Mouse (Mus musculus) heart, embryonic 14.5 days (tissue): Measurements from ENCODE around the gene Itga9. TPM values are rescaled to one million over a fixed set of nuclear protein-coding genes. Genes with fewer than 3 reads are reported as not detected.

ENCODE experiments used
- ATAC-seq: fragments of 200-750 bp; cut with Nextera tagmentation; 2 replicates; pipeline ENCODE4 v1.8.0; 2017; ENCODE audit warnings: low read depth, moderate TSS enrichment; ENCODE audit not compliant: insufficient number of reproducible peaks, insufficient read depth, low FRiP score
- H3K27ac ChIP-seq, 2 experiments: fragments of 200-500 bp in 1 of 2; fragments of 300-500 bp in 1 of 2; sonication (generic) in 1 of 2; replicated peaks in 1 of 2; 2 replicates each; pipeline ENCODE4 v1.5.1; 2012 to 2014; ENCODE audit warnings: low read depth in 2 of 2, low read length in 2 of 2, control low read depth in 1 of 2, mild to moderate bottlenecking in 1 of 2, mixed read lengths in 1 of 2; ENCODE audit not compliant: control insufficient read depth in 1 of 2, insufficient read depth in 1 of 2
- H3K27me3 ChIP-seq: fragments of 300-500 bp; sonication (generic); 2 replicates; pipeline ENCODE4 v1.6.1; 2014; ENCODE audit warnings: mild to moderate bottlenecking, low read length, control low read depth; ENCODE audit not compliant: control insufficient read depth, insufficient read depth
- H3K36me3 ChIP-seq: fragments of 300-500 bp; sonication (generic); 2 replicates; pipeline ENCODE4 v1.6.1; 2014; ENCODE audit warnings: mild to moderate bottlenecking, control low read depth, low read length, mixed read lengths; ENCODE audit not compliant: control insufficient read depth, insufficient read depth
- H3K4me1 ChIP-seq, 2 experiments: fragments of 200-500 bp in 1 of 2; fragments of 300-500 bp in 1 of 2; sonication (generic) in 1 of 2; 2 replicates each; pipeline ENCODE4 v1.6.1; 2012 to 2014; ENCODE audit warnings: low read length in 2 of 2, control low read depth in 1 of 2, mixed read lengths in 1 of 2; ENCODE audit not compliant: control insufficient read depth in 2 of 2, insufficient read depth in 2 of 2
- H3K4me2 ChIP-seq: fragments of 300-500 bp; sonication (generic); 2 replicates; pipeline ENCODE4 v1.6.1; 2014; ENCODE audit warnings: mild to moderate bottlenecking, low read length
- H3K4me3 ChIP-seq, 2 experiments: fragments of 200-500 bp in 1 of 2; fragments of 300-500 bp in 1 of 2; sonication (generic) in 1 of 2; 2 replicates each; pipeline ENCODE4 v1.5.1; 2012 to 2014; ENCODE audit warnings: low read length in 2 of 2, mild to moderate bottlenecking in 2 of 2, control low read depth in 1 of 2, low read depth in 1 of 2, moderate library complexity in 1 of 2; ENCODE audit not compliant: control insufficient read depth in 1 of 2, insufficient read depth in 1 of 2
- H3K9ac ChIP-seq: fragments of 300-500 bp; sonication (generic); 2 replicates; pipeline ENCODE4 v1.6.1; 2014; ENCODE audit warnings: mild to moderate bottlenecking, low read length
- H3K9me3 ChIP-seq: fragments of 300-500 bp; sonication (generic); 2 replicates; pipeline ENCODE4 v1.6.1; 2016; ENCODE audit warnings: low read length, control low read depth; ENCODE audit not compliant: control insufficient read depth
- WGBS: fragments of 180-500 bp; shearing (Covaris S2); extraction: QIAGEN DNeasy Blood & Tissue Kit; methylation state at CpG from one replicate; pipeline ENCODE4 v1.1.7; 2014; 5-methylcytosine and 5-hydroxymethylcytosine counted together
- polyA plus RNA-seq: library from polyadenylated mRNA; unstranded; fragments of >200 nt; fragmentation: Nextera tagmentation; extraction: Ambion mirVana; gene quantifications from 2 replicates; pipeline ENCODE4 v1.2.1, GENCODE M21; 2014

Gene Itga9
- polyA plus RNA-seq, 1 experiment from 2014 or later, result 15.2 TPM

- Histone ChIP-seq H3K27ac (no peak overlapping the region), H3K9ac (no peak overlapping the region), H3K36me3 (peaks cover 10% of the 10 kb centered on the region), H3K27me3 (no peaks in the 10 kb centered on the region), H3K4me3 (no peak overlapping the region), H3K4me2 (no peak overlapping the region), H3K4me1 (peaks cover 0 to 4% of the 10 kb centered on the region in 2 experiments; a peak in 2 of 4 replicates), H3K9me3 (no peaks in the 10 kb centered on the region)
- no peak for ATAC-seq
- WGBS, result 91% methylated on average over 7 of the region's 7 CpGs
Measured at GRCm38 (mm10) chr9:118883150-118883549, 276.7 kb downstream of the Itga9 start.

DNA sequence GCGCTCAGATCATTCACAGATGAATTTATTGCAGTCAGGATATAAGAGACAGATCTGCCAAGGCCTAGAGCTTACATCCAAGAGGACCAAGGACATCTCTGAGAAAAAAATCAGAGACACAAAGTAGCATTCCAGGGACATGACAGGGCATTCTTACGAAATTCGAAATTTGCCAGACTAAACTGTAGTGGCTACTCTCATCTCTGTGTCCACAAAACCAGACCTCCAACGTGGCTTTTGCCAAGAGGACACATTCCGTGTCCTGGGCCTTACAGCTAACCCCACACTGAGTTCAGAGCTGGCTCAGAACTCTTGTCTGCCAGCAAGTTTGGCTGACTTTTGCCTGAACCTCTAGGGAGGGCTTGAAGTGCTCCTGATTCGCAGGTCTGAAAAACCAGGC is 279.3 kb downstream of the Itga9 start:
- ATAC-seq, result no peak
- no peak overlapping the region for H3K4me3 ChIP-seq
- no peak overlapping the region for H3K9ac ChIP-seq
- 65% methylated on average over 6 of the region's 6 CpGs for WGBS
- no peak overlapping the region for H3K27ac ChIP-seq
- no peaks in the 10 kb centered on the region for H3K27me3 ChIP-seq
- no peaks in the 10 kb centered on the region for H3K9me3 ChIP-seq
- H3K4me1 ChIP-seq, result peaks cover 3 to 10% of the 10 kb centered on the region in 2 experiments; a peak in 2 of 4 replicates
- H3K4me2 ChIP-seq, result no peak overlapping the region
- peaks cover 14% of the 10 kb centered on the region for H3K36me3 ChIP-seq

DNA sequence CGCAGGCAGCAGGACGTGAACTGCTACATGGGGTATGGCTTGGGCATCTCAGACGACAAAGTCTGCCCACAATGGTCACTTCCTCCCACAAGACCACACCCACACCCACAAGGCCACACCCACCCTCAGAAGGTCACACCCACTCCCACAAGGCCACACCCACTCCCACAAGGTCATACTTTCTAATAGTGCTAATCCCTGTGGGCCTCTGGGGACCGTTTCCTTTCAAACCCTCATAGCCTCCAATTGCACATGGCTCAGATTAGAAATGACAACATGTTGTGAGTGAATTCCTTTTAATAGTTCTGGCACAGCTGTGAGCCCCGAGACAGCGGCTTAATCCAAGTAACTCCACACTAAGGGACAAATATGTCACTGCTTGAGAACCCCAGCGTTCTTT is 280.7 kb downstream of the Itga9 start:
- 72% methylated on average over 7 of the region's 7 CpGs for WGBS
- Histone ChIP-seq H3K4me2 (no peak overlapping the region), H3K27me3 (no peaks in the 10 kb centered on the region), H3K36me3 (peaks cover 14% of the 10 kb centered on the region), H3K4me1 (peaks cover 6 to 9% of the 10 kb centered on the region in 2 experiments; a peak in 3 of 4 replicates), H3K9ac (no peak overlapping the region), H3K4me3 (no peak overlapping the region), H3K27ac (no peak overlapping the region), H3K9me3 (no peaks in the 10 kb centered on the region)
- ATAC-seq, result no peak

- WGBS, result 88% methylated on average over 8 of the region's 8 CpGs
- H3K4me1 ChIP-seq, result peaks cover 6 to 9% of the 10 kb centered on the region in 2 experiments; a peak in 3 of 4 replicates
- H3K27ac ChIP-seq, result no peak overlapping the region
- H3K4me3 ChIP-seq, result no peak overlapping the region
- no peaks in the 10 kb centered on the region for H3K9me3 ChIP-seq
- no peak overlapping the region for H3K4me2 ChIP-seq
- no peak overlapping the region for H3K9ac ChIP-seq
- H3K27me3 ChIP-seq, result no peaks in the 10 kb centered on the region
- ATAC-seq, result no peak
- peaks cover 15% of the 10 kb centered on the region for H3K36me3 ChIP-seq
Measured at GRCm38 (mm10) chr9:118887734-118888133, 281.2 kb downstream of the Itga9 start.

GRCm38 (mm10) chr9:118890149-118890548 is 283.7 kb downstream of the Itga9 start:
- H3K4me1 ChIP-seq, result peaks cover 6 to 9% of the 10 kb centered on the region in 2 experiments; a peak in 3 of 4 replicates
- no peaks in the 10 kb centered on the region for H3K27me3 ChIP-seq
- H3K9ac ChIP-seq, result no peak overlapping the region
- no peak overlapping the region for H3K4me3 ChIP-seq
- H3K4me2 ChIP-seq, result no peak overlapping the region
- H3K27ac ChIP-seq, result no peak overlapping the region
- no peaks in the 10 kb centered on the region for H3K9me3 ChIP-seq
- H3K36me3 ChIP-seq, result peaks cover 27% of the 10 kb centered on the region
- ATAC-seq, result no peak
- WGBS, result 79% methylated on average over 4 of the region's 4 CpGs

GRCm38 (mm10) chr9:118890645-118891044 is 284.2 kb downstream of the Itga9 start:
- ATAC-seq, result no peak
- WGBS, result 58% methylated on average over 2 of the region's 2 CpGs
- H3K4me3 ChIP-seq, result no peak overlapping the region
- H3K36me3 ChIP-seq, result peaks cover 27% of the 10 kb centered on the region
- H3K9ac ChIP-seq, result no peak overlapping the region
- no peaks in the 10 kb centered on the region for H3K27me3 ChIP-seq
- H3K4me1 ChIP-seq, result peaks cover 6 to 9% of the 10 kb centered on the region in 2 experiments; a peak in 3 of 4 replicates
- H3K4me2 ChIP-seq, result no peak overlapping the region
- 0 out of 4 replicates have a peak overlapping the region, but pooled peaks of 1 of the 2 experiments have one; percentile 28 for H3K27ac ChIP-seq
- no peaks in the 10 kb centered on the region for H3K9me3 ChIP-seq

DNA sequence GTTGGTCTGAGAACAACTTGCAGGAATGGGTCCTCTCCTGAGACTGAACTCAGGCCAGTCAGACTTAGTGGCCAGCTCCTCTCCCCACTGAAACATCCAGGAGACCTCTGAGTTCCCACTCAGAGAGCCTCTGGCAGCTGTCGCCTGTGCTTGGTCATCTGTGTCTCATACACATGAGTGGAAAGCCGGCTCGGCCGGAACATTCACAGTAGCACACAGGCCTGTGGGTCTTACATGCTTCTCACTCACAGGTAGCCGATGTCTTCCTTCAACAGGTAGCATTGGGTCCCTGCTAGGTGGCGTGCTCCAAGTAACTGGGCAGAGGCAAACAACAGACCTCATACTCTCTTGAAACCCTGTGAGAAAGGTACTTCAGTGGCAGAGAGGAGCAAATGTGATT is 284.6 kb downstream of the Itga9 start:
- Histone ChIP-seq H3K9me3 (no peaks in the 10 kb centered on the region), H3K27me3 (no peaks in the 10 kb centered on the region), H3K36me3 (peaks cover 27% of the 10 kb centered on the region), H3K4me2 (no peak overlapping the region), H3K4me1 (peaks cover 6 to 9% of the 10 kb centered on the region in 2 experiments; a peak in 3 of 4 replicates), H3K9ac (no peak overlapping the region), H3K27ac (0 out of 4 replicates have a peak overlapping the region, but pooled peaks of 1 of the 2 experiments have one; percentile 28), H3K4me3 (no peak overlapping the region)
- 81% methylated on average over 6 of the region's 6 CpGs for WGBS
- ATAC-seq, result no peak

- peak overlapping the region; percentile 30; the same call in 1 of the 2 replicates for H3K9ac ChIP-seq
- WGBS, result 88% methylated on average over 9 of the region's 9 CpGs
- peaks cover 6 to 9% of the 10 kb centered on the region in 2 experiments; a peak in 3 of 4 replicates for H3K4me1 ChIP-seq
- H3K4me3 ChIP-seq, result no peak overlapping the region
- H3K27me3 ChIP-seq, result no peaks in the 10 kb centered on the region
- 0 out of 4 replicates have a peak overlapping the region, but pooled peaks of 1 of the 2 experiments have one; percentile 28 for H3K27ac ChIP-seq
- no peak overlapping the region for H3K4me2 ChIP-seq
- no peak for ATAC-seq
- no peaks in the 10 kb centered on the region for H3K9me3 ChIP-seq
- H3K36me3 ChIP-seq, result peaks cover 27% of the 10 kb centered on the region
Measured at GRCm38 (mm10) chr9:118891593-118891992, 285.1 kb downstream of the Itga9 start.
